ENCODE assay signal across 18 mouse cellular contexts in genomic region chr2:49940372-49940771, GRCm38 (mm10).
DNase-seq lines count a peak whose midpoint lies in the region; ATAC-seq and TF ChIP-seq lines count a peak whose summit lies in the region.
"Had no signal": no experiment of that assay in that cellular context is flagged by ENCODE, and none has a peak within 500 bp of the region (broad histone marks: within the 10 kb centered on the region; RNA-seq: fewer than 3 reads in every experiment).

No protein-coding gene starts in this region.

- H3K27me3 ChIP-seq in forebrain, postnatal 0 days (ENCODE audit: insufficient read depth, low read length) = no peaks in the 10 kb centered on the region
- H3K27me3 ChIP-seq in forebrain, embryonic 11.5 days (ENCODE audit: control insufficient read depth, insufficient read depth, low read length) = no peaks in the 10 kb centered on the region
- H3K27me3 ChIP-seq in kidney, adult 2 months (replicated peaks; ENCODE audit: control insufficient read depth, insufficient read depth, low read length) = no peaks in the 10 kb centered on the region
- H3K27me3 ChIP-seq: heart, embryonic 12.5 days; limb, embryonic 12.5 days; liver, embryonic 15.5 days; neural tube, embryonic 12.5 days had no signal

- no peak for TF ChIP-seq CTCF in forebrain, postnatal 0 days (IDR thresholded peaks at IDR 0.05; ENCODE audit: low read depth)
- no peak for TF ChIP-seq CTCF in kidney, adult 2 months (conservative IDR thresholded peaks at IDR 0.05; ENCODE audit: insufficient read depth, insufficient read length, low read depth, low read length)

- TF ChIP-seq POLR2A in kidney, adult 2 months (IDR thresholded peaks at IDR 0.05; ENCODE audit: low read depth, low read length) = no peak

- H3K36me3 ChIP-seq in forebrain, postnatal 0 days (ENCODE audit: insufficient read depth) = no peaks in the 10 kb centered on the region
- H3K36me3 ChIP-seq in forebrain, embryonic 11.5 days (ENCODE audit: control insufficient read depth, insufficient read depth, low read length) = no peaks in the 10 kb centered on the region
- no peaks in the 10 kb centered on the region for H3K36me3 ChIP-seq in kidney, adult 2 months (ENCODE audit: control insufficient read depth, insufficient read depth, low read length)
- H3K36me3 ChIP-seq: heart, embryonic 12.5 days; limb, embryonic 12.5 days; liver, embryonic 15.5 days; neural tube, embryonic 12.5 days had no signal

- H3K4me2 ChIP-seq in forebrain, postnatal 0 days (ENCODE audit: low read depth) = no peak overlapping the region
- H3K4me2 ChIP-seq in forebrain, embryonic 11.5 days (ENCODE audit: low read depth, low read length, severe bottlenecking) = no peak overlapping the region
- H3K4me2 ChIP-seq: heart, embryonic 12.5 days; limb, embryonic 12.5 days; liver, embryonic 15.5 days; midbrain, embryonic 11.5 days; neural tube, embryonic 12.5 days had no signal

- peak; percentile 50 for DNase-seq in forebrain, postnatal 0 days
- DNase-seq in forebrain, embryonic 11.5 days (ENCODE audit: low spot score) = no peak
- DNase-seq in kidney, adult 2 months = peak; percentile 2
- no peak for DNase-seq in kidney, postnatal 25 days
- DNase-seq in ovary, postnatal 14 days (ENCODE audit: low spot score) = peak; percentile 5
- no peak for DNase-seq in ovary, postnatal 36 days (ENCODE audit: low spot score)
- no peak for DNase-seq in natural killer cell, adult 2 months (ENCODE audit: low spot score in 2 of 2)
- DNase-seq: adrenal gland, postnatal 10 days; cerebellum, adult 11-12 months; gastrocnemius, postnatal 14 days had no signal

- H3K27ac ChIP-seq in forebrain, postnatal 0 days (ENCODE audit: low read depth, low read length) = no peak overlapping the region
- H3K27ac ChIP-seq in forebrain, embryonic 11.5 days (ENCODE audit: low read depth, low read length) = no peak overlapping the region
- no peak overlapping the region for H3K27ac ChIP-seq in kidney, adult 2 months (ENCODE audit: insufficient read depth, low read depth, low read length)
- H3K27ac ChIP-seq: hindbrain, postnatal 0 days; limb, embryonic 12.5 days; liver, embryonic 15.5 days; neural tube, embryonic 12.5 days had no signal

- H3K9me3 ChIP-seq in forebrain, postnatal 0 days (ENCODE audit: low read length) = no peaks in the 10 kb centered on the region
- H3K9me3 ChIP-seq in forebrain, embryonic 11.5 days (ENCODE audit: control insufficient read depth, low read length) = no peaks in the 10 kb centered on the region
- H3K9me3 ChIP-seq: heart, embryonic 12.5 days; limb, embryonic 12.5 days; liver, embryonic 15.5 days; neural tube, embryonic 12.5 days had no signal

- 57% methylated on average over 6 of the region's 6 CpGs for WGBS in forebrain, postnatal 0 days
- WGBS in forebrain, embryonic 11.5 days = 92% methylated on average over 6 of the region's 6 CpGs
- 64% methylated on average over 6 of the region's 6 CpGs for WGBS in kidney, adult 2 months

- H3K4me3 ChIP-seq in forebrain, postnatal 0 days (ENCODE audit: low read depth, low read length) = no peak overlapping the region
- H3K4me3 ChIP-seq in forebrain, embryonic 11.5 days (ENCODE audit: low read depth, low read length) = no peak overlapping the region
- no peak overlapping the region for H3K4me3 ChIP-seq in kidney, adult 2 months (ENCODE audit: insufficient read depth, low read depth, low read length)
- H3K4me3 ChIP-seq: erythroblast, embryonic 14.5 days; heart, embryonic 12.5 days; limb, embryonic 12.5 days; liver, embryonic 15.5 days; neural tube, embryonic 12.5 days had no signal

- H3K4me1 ChIP-seq in forebrain, postnatal 0 days (ENCODE audit: insufficient read depth) = no peaks in the 10 kb centered on the region
- H3K4me1 ChIP-seq in forebrain, embryonic 11.5 days (replicated peaks; ENCODE audit: control insufficient read depth, insufficient read depth, low read length) = no peaks in the 10 kb centered on the region
- H3K4me1 ChIP-seq in kidney, adult 2 months (ENCODE audit: control insufficient read depth, insufficient read depth, low read length) = no peaks in the 10 kb centered on the region
- H3K4me1 ChIP-seq: liver, embryonic 15.5 days; neural tube, embryonic 12.5 days had no signal

- no peak overlapping the region for H3K9ac ChIP-seq in forebrain, postnatal 0 days
- H3K9ac ChIP-seq in forebrain, embryonic 11.5 days (ENCODE audit: low read length) = no peak overlapping the region
- H3K9ac ChIP-seq: heart, embryonic 12.5 days; limb, embryonic 12.5 days; liver, embryonic 15.5 days; neural tube, embryonic 12.5 days had no signal

- ATAC-seq in forebrain, postnatal 0 days = peak; percentile 50; the same call in 1 of the 2 replicates
- ATAC-seq in forebrain, embryonic 11.5 days (replicated peaks; ENCODE audit: low FRiP score) = no peak
- ATAC-seq: hindbrain, postnatal 0 days; intestine, postnatal 0 days had no signal

Comparison
In these comparisons a context has a peak if more than half of its experiments do, and no peak if none do; other contexts are left out.
1. DNase-seq: peak in forebrain, postnatal 0 days (single experiment), kidney, adult 2 months (single experiment) and ovary, postnatal 14 days (single experiment); none in forebrain, embryonic 11.5 days (single experiment), kidney, postnatal 25 days (0 of 2), ovary, postnatal 36 days (single experiment) and natural killer cell, adult 2 months (0 of 2).